Mouse (Mus musculus) ES-Bruce4 (cell line): ENCODE results near the gene Elavl2.

ENCODE experiments used
- CTCF ChIP-seq: IDR thresholded peaks from one replicate; pipeline ENCODE4 v1.8.1; 2011; ENCODE audit warnings: low read depth, low read length
- EP300 ChIP-seq: IDR thresholded peaks from 2 replicates; pipeline ENCODE4 v1.6.1; 2011; ENCODE audit warnings: low read depth, low read length; ENCODE audit not compliant: insufficient read depth

GRCm38 (mm10) chr4:91371819-91372215, 28.8 kb downstream of the Elavl2 start:
- TF ChIP-seq CTCF (no peak), EP300 (no peak)
